Mouse (Mus musculus): ENCODE data around the gene Plod2. TPM values are rescaled to one million over a fixed set of nuclear protein-coding genes. Genes with fewer than 3 reads are reported as not detected.

Plod2 gene
- polyA plus RNA-seq, 1 experiment = 0.47 TPM

GRCm38 (mm10) chr9:92588226-92588625 lies 46.2 kb downstream of the Plod2 start:
- no peaks in the 10 kb centered on the region for H3K4me1 ChIP-seq (ENCODE audit: control insufficient read depth, insufficient read depth, insufficient read length, low read length)
- TF ChIP-seq POLR2A (IDR thresholded peaks at IDR 0.05; ENCODE audit: low read depth, low read length) (no peak), CTCF (IDR thresholded peaks at IDR 0.05; ENCODE audit: extremely low read depth, insufficient read length, insufficient replicate concordance, low read depth, low read length) (no peak)
- no peak overlapping the region for H3K27ac ChIP-seq (ENCODE audit: insufficient read depth, low read depth, low read length)
- WGBS = 93% methylated on average over 1 of the region's 1 CpGs
- no peaks in the 10 kb centered on the region for H3K36me3 ChIP-seq (ENCODE audit: control insufficient read depth, insufficient read depth, low read length)
- no peak overlapping the region for H3K4me3 ChIP-seq (ENCODE audit: low read depth, low read length)
- H3K27me3 ChIP-seq (ENCODE audit: control insufficient read depth, insufficient read depth, low read length) = no peaks in the 10 kb centered on the region

- H3K4me3 ChIP-seq (ENCODE audit: low read depth, low read length) = no peak overlapping the region
- H3K27me3 ChIP-seq (ENCODE audit: control insufficient read depth, insufficient read depth, low read length) = no peaks in the 10 kb centered on the region
- TF ChIP-seq POLR2A (IDR thresholded peaks at IDR 0.05; ENCODE audit: low read depth, low read length) (no peak), CTCF (IDR thresholded peaks at IDR 0.05; ENCODE audit: extremely low read depth, insufficient read length, insufficient replicate concordance, low read depth, low read length) (no peak)
- H3K4me1 ChIP-seq (ENCODE audit: control insufficient read depth, insufficient read depth, insufficient read length, low read length) = no peaks in the 10 kb centered on the region
- WGBS = 83% methylated on average over 5 of the region's 5 CpGs
- H3K36me3 ChIP-seq (ENCODE audit: control insufficient read depth, insufficient read depth, low read length) = no peaks in the 10 kb centered on the region
- H3K27ac ChIP-seq (ENCODE audit: insufficient read depth, low read depth, low read length) = no peak overlapping the region
Measured at GRCm38 (mm10) chr9:92589021-92589420, 47.0 kb downstream of the Plod2 start.

GRCm38 (mm10) chr9:92591482-92591881 lies 49.5 kb downstream of the Plod2 start:
- WGBS = 86% methylated on average over 5 of the region's 5 CpGs

GRCm38 (mm10) chr9:92592757-92593156 lies 50.7 kb downstream of the Plod2 start:
- no peak for TF ChIP-seq CTCF (IDR thresholded peaks at IDR 0.05; ENCODE audit: extremely low read depth, insufficient read length, insufficient replicate concordance, low read depth, low read length)
- no peak for TF ChIP-seq POLR2A (IDR thresholded peaks at IDR 0.05; ENCODE audit: low read depth, low read length)
- no peaks in the 10 kb centered on the region for H3K27me3 ChIP-seq (ENCODE audit: control insufficient read depth, insufficient read depth, low read length)
- no peaks in the 10 kb centered on the region for H3K4me1 ChIP-seq (ENCODE audit: control insufficient read depth, insufficient read depth, insufficient read length, low read length)
- H3K27ac ChIP-seq (ENCODE audit: insufficient read depth, low read depth, low read length) = no peak overlapping the region
- H3K4me3 ChIP-seq (ENCODE audit: low read depth, low read length) = no peak overlapping the region
- H3K36me3 ChIP-seq (ENCODE audit: control insufficient read depth, insufficient read depth, low read length) = no peaks in the 10 kb centered on the region
- WGBS = 94% methylated on average over 8 of the region's 8 CpGs

More at GRCm38 (mm10) chr9:92591482-92591881, 49.5 kb downstream of the Plod2 start:
- no peaks in the 10 kb centered on the region for H3K4me1 ChIP-seq (ENCODE audit: control insufficient read depth, insufficient read depth, insufficient read length, low read length)
- H3K27ac ChIP-seq (ENCODE audit: insufficient read depth, low read depth, low read length) = no peak overlapping the region
- no peak overlapping the region for H3K4me3 ChIP-seq (ENCODE audit: low read depth, low read length)
- no peaks in the 10 kb centered on the region for H3K27me3 ChIP-seq (ENCODE audit: control insufficient read depth, insufficient read depth, low read length)
- TF ChIP-seq POLR2A (IDR thresholded peaks at IDR 0.05; ENCODE audit: low read depth, low read length) (no peak), CTCF (IDR thresholded peaks at IDR 0.05; ENCODE audit: extremely low read depth, insufficient read length, insufficient replicate concordance, low read depth, low read length) (no peak)
- H3K36me3 ChIP-seq (ENCODE audit: control insufficient read depth, insufficient read depth, low read length) = no peaks in the 10 kb centered on the region

DNA sequence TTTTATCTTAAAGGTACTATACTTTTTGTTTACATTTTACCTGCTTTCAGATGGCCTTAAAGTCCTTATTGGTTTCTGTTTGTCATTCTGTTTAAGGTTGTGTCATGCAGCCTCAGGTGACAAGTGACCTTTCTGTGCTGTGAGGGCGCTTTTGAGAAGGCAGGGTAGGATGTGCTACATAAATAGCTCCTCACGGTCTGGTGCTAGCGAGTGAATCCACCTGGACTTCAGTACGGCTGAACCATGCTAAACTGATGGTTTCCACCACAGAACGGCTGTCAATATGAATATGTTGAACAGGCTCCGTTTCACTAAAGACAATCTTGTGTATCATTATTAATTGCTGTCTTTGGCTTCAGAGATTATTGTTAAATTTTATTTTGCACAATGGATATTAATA lies 52.5 kb downstream of the Plod2 start:
- Histone ChIP-seq H3K4me1 (ENCODE audit: control insufficient read depth, insufficient read depth, insufficient read length, low read length) (no peaks in the 10 kb centered on the region), H3K36me3 (ENCODE audit: control insufficient read depth, insufficient read depth, low read length) (no peaks in the 10 kb centered on the region), H3K4me3 (ENCODE audit: low read depth, low read length) (no peak overlapping the region), H3K27me3 (ENCODE audit: control insufficient read depth, insufficient read depth, low read length) (no peaks in the 10 kb centered on the region), H3K27ac (ENCODE audit: insufficient read depth, low read depth, low read length) (no peak overlapping the region)
- TF ChIP-seq POLR2A (IDR thresholded peaks at IDR 0.05; ENCODE audit: low read depth, low read length) (no peak), CTCF (IDR thresholded peaks at IDR 0.05; ENCODE audit: extremely low read depth, insufficient read length, insufficient replicate concordance, low read depth, low read length) (no peak)
- WGBS = 80% methylated on average over 6 of the region's 6 CpGs

GRCm38 (mm10) chr9:92595296-92595695 lies 53.3 kb downstream of the Plod2 start:
- Histone ChIP-seq H3K27me3 (ENCODE audit: control insufficient read depth, insufficient read depth, low read length) (no peaks in the 10 kb centered on the region), H3K36me3 (ENCODE audit: control insufficient read depth, insufficient read depth, low read length) (no peaks in the 10 kb centered on the region), H3K4me3 (ENCODE audit: low read depth, low read length) (no peak overlapping the region), H3K27ac (ENCODE audit: insufficient read depth, low read depth, low read length) (no peak overlapping the region), H3K4me1 (ENCODE audit: control insufficient read depth, insufficient read depth, insufficient read length, low read length) (no peaks in the 10 kb centered on the region)
- TF ChIP-seq CTCF (IDR thresholded peaks at IDR 0.05; ENCODE audit: extremely low read depth, insufficient read length, insufficient replicate concordance, low read depth, low read length) = no peak
- no peak for TF ChIP-seq POLR2A (IDR thresholded peaks at IDR 0.05; ENCODE audit: low read depth, low read length)
- WGBS = 83% methylated on average over 4 of the region's 4 CpGs

- Histone ChIP-seq H3K27ac (ENCODE audit: insufficient read depth, low read depth, low read length) (no peak overlapping the region), H3K36me3 (ENCODE audit: control insufficient read depth, insufficient read depth, low read length) (no peaks in the 10 kb centered on the region), H3K4me3 (ENCODE audit: low read depth, low read length) (no peak overlapping the region), H3K4me1 (ENCODE audit: control insufficient read depth, insufficient read depth, insufficient read length, low read length) (no peaks in the 10 kb centered on the region), H3K27me3 (ENCODE audit: control insufficient read depth, insufficient read depth, low read length) (no peaks in the 10 kb centered on the region)
- WGBS = 92% methylated on average over 9 of the region's 9 CpGs
- TF ChIP-seq CTCF (IDR thresholded peaks at IDR 0.05; ENCODE audit: extremely low read depth, insufficient read length, insufficient replicate concordance, low read depth, low read length) (no peak), POLR2A (IDR thresholded peaks at IDR 0.05; ENCODE audit: low read depth, low read length) (no peak)
Measured at GRCm38 (mm10) chr9:92596916-92597547, 55.0 kb downstream of the Plod2 start.

All from small intestine, adult 2 months (tissue).